Mouse (Mus musculus): ENCODE results near the gene Cldn10. TPM values are rescaled to one million over a fixed set of nuclear protein-coding genes. Genes with fewer than 3 reads are reported as not detected.

The Cldn10 gene
- polyA plus RNA-seq, 1 experiment from 2014 or later = 1.5 TPM

GRCm38 (mm10) chr14:118829331-118830095 lies 41.8 kb downstream of the Cldn10 start:
- Histone ChIP-seq H3K9me3 (no peaks in the 10 kb centered on the region), H3K36me3 (no peaks in the 10 kb centered on the region), H3K27ac (replicated peaks) (no peak overlapping the region), H3K27me3 (replicated peaks) (no peaks in the 10 kb centered on the region), H3K4me2 (no peak overlapping the region), H3K9ac (no peak overlapping the region), H3K4me1 (no peaks in the 10 kb centered on the region), H3K4me3 (no peak overlapping the region)
- WGBS = 81% methylated on average over 11 of the region's 11 CpGs
- ATAC-seq (ENCODE audit: extremely low read depth, insufficient number of reproducible peaks, low FRiP score, low TSS enrichment) = no peak

GRCm38 (mm10) chr14:118831597-118831996 lies 43.9 kb downstream of the Cldn10 start:
- Histone ChIP-seq H3K4me1 (no peaks in the 10 kb centered on the region), H3K4me3 (no peak overlapping the region), H3K27ac (replicated peaks) (no peak overlapping the region), H3K36me3 (no peaks in the 10 kb centered on the region), H3K27me3 (replicated peaks) (no peaks in the 10 kb centered on the region), H3K4me2 (no peak overlapping the region), H3K9ac (no peak overlapping the region), H3K9me3 (no peaks in the 10 kb centered on the region)
- no peak for ATAC-seq (ENCODE audit: extremely low read depth, insufficient number of reproducible peaks, low FRiP score, low TSS enrichment)
- 74% methylated on average over 4 of the region's 4 CpGs for WGBS

- Histone ChIP-seq H3K4me3 (no peak overlapping the region), H3K9me3 (no peaks in the 10 kb centered on the region), H3K4me1 (no peaks in the 10 kb centered on the region), H3K9ac (no peak overlapping the region), H3K36me3 (no peaks in the 10 kb centered on the region), H3K27ac (replicated peaks) (no peak overlapping the region), H3K27me3 (replicated peaks) (no peaks in the 10 kb centered on the region), H3K4me2 (no peak overlapping the region)
- no peak for ATAC-seq (ENCODE audit: extremely low read depth, insufficient number of reproducible peaks, low FRiP score, low TSS enrichment)
- 78% methylated on average over 6 of the region's 6 CpGs for WGBS
These were observed 45.5 kb downstream of the Cldn10 start for GRCm38 (mm10) chr14:118833241-118833640.

- no peak for ATAC-seq (ENCODE audit: extremely low read depth, insufficient number of reproducible peaks, low FRiP score, low TSS enrichment)
- no peaks in the 10 kb centered on the region for H3K9me3 ChIP-seq
- 24% methylated on average over 7 of the region's 7 CpGs for WGBS
- H3K4me1 ChIP-seq = no peaks in the 10 kb centered on the region
- no peak overlapping the region for H3K4me2 ChIP-seq
- H3K27me3 ChIP-seq (replicated peaks) = no peaks in the 10 kb centered on the region
- no peaks in the 10 kb centered on the region for H3K36me3 ChIP-seq
- H3K27ac ChIP-seq (replicated peaks) = no peak overlapping the region
- no peak overlapping the region for H3K9ac ChIP-seq
- no peak overlapping the region for H3K4me3 ChIP-seq
These were observed 46.6 kb downstream of the Cldn10 start for GRCm38 (mm10) chr14:118834313-118834712.

GRCm38 (mm10) chr14:118836145-118836544 lies 48.4 kb downstream of the Cldn10 start:
- ATAC-seq (ENCODE audit: extremely low read depth, insufficient number of reproducible peaks, low FRiP score, low TSS enrichment) = no peak
- Histone ChIP-seq H3K9ac (no peak overlapping the region), H3K27me3 (replicated peaks) (no peaks in the 10 kb centered on the region), H3K4me1 (no peaks in the 10 kb centered on the region), H3K4me2 (no peak overlapping the region), H3K36me3 (no peaks in the 10 kb centered on the region), H3K27ac (replicated peaks) (no peak overlapping the region), H3K4me3 (no peak overlapping the region), H3K9me3 (no peaks in the 10 kb centered on the region)
- 84% methylated on average over 11 of the region's 11 CpGs for WGBS

- Histone ChIP-seq H3K9ac (no peak overlapping the region), H3K9me3 (no peaks in the 10 kb centered on the region), H3K4me2 (no peak overlapping the region), H3K36me3 (no peaks in the 10 kb centered on the region), H3K4me3 (no peak overlapping the region), H3K4me1 (no peaks in the 10 kb centered on the region), H3K27ac (replicated peaks) (no peak overlapping the region), H3K27me3 (replicated peaks) (no peaks in the 10 kb centered on the region)
- ATAC-seq (ENCODE audit: extremely low read depth, insufficient number of reproducible peaks, low FRiP score, low TSS enrichment) = no peak
- 61% methylated on average over 7 of the region's 7 CpGs for WGBS
These were observed 49.0 kb downstream of the Cldn10 start for GRCm38 (mm10) chr14:118836754-118837153.

- 69% methylated on average over 8 of the region's 8 CpGs for WGBS
- Histone ChIP-seq H3K4me1 (no peaks in the 10 kb centered on the region), H3K36me3 (no peaks in the 10 kb centered on the region), H3K9ac (no peak overlapping the region), H3K9me3 (no peaks in the 10 kb centered on the region), H3K4me3 (no peak overlapping the region), H3K4me2 (no peak overlapping the region), H3K27ac (replicated peaks) (no peak overlapping the region), H3K27me3 (replicated peaks) (no peaks in the 10 kb centered on the region)
- no peak for ATAC-seq (ENCODE audit: extremely low read depth, insufficient number of reproducible peaks, low FRiP score, low TSS enrichment)
These were observed 50.9 kb downstream of the Cldn10 start for GRCm38 (mm10) chr14:118838556-118839120.

GRCm38 (mm10) chr14:118839416-118839815 lies 51.7 kb downstream of the Cldn10 start:
- H3K36me3 ChIP-seq = no peaks in the 10 kb centered on the region
- H3K4me3 ChIP-seq = no peak overlapping the region
- no peaks in the 10 kb centered on the region for H3K9me3 ChIP-seq
- no peak overlapping the region for H3K9ac ChIP-seq
- no peak for ATAC-seq (ENCODE audit: extremely low read depth, insufficient number of reproducible peaks, low FRiP score, low TSS enrichment)
- no peaks in the 10 kb centered on the region for H3K4me1 ChIP-seq
- H3K27ac ChIP-seq (replicated peaks) = no peak overlapping the region
- no peak overlapping the region for H3K4me2 ChIP-seq
- H3K27me3 ChIP-seq (replicated peaks) = no peaks in the 10 kb centered on the region
- 58% methylated on average over 5 of the region's 5 CpGs for WGBS

- H3K27ac ChIP-seq (replicated peaks) = no peak overlapping the region
- 100% methylated on average over 1 of the region's 1 CpGs for WGBS
- no peaks in the 10 kb centered on the region for H3K27me3 ChIP-seq (replicated peaks)
These were observed 52.3 kb downstream of the Cldn10 start for GRCm38 (mm10) chr14:118840027-118840426.

GRCm38 (mm10) chr14:118842353-118842752 lies 54.6 kb downstream of the Cldn10 start:
- H3K27me3 ChIP-seq (replicated peaks) = 0 out of 2 replicates have a peak, but pooled peaks cover 3% of the 10 kb centered on the region
- H3K4me1 ChIP-seq = no peaks in the 10 kb centered on the region
- H3K36me3 ChIP-seq = no peaks in the 10 kb centered on the region
- no peak overlapping the region for H3K4me2 ChIP-seq
- no peak for ATAC-seq (ENCODE audit: extremely low read depth, insufficient number of reproducible peaks, low FRiP score, low TSS enrichment)
- no peaks in the 10 kb centered on the region for H3K9me3 ChIP-seq
- no peak overlapping the region for H3K27ac ChIP-seq (replicated peaks)
- WGBS = 83% methylated on average over 3 of the region's 3 CpGs
- no peak overlapping the region for H3K9ac ChIP-seq
- H3K4me3 ChIP-seq = no peak overlapping the region

More at GRCm38 (mm10) chr14:118840027-118840426, 52.3 kb downstream of the Cldn10 start:
- Histone ChIP-seq H3K4me1 (no peaks in the 10 kb centered on the region), H3K36me3 (no peaks in the 10 kb centered on the region), H3K9ac (no peak overlapping the region), H3K9me3 (no peaks in the 10 kb centered on the region), H3K4me2 (no peak overlapping the region), H3K4me3 (no peak overlapping the region)
- no peak for ATAC-seq (ENCODE audit: extremely low read depth, insufficient number of reproducible peaks, low FRiP score, low TSS enrichment)

- Histone ChIP-seq H3K27ac (replicated peaks) (no peak overlapping the region), H3K9ac (no peak overlapping the region), H3K4me2 (no peak overlapping the region), H3K9me3 (no peaks in the 10 kb centered on the region), H3K4me1 (no peaks in the 10 kb centered on the region), H3K36me3 (no peaks in the 10 kb centered on the region), H3K4me3 (no peak overlapping the region), H3K27me3 (replicated peaks) (peaks cover 10% of the 10 kb centered on the region; the same call in 1 of the 2 replicates)
- no peak for ATAC-seq (ENCODE audit: extremely low read depth, insufficient number of reproducible peaks, low FRiP score, low TSS enrichment)
- 88% methylated on average over 10 of the region's 10 CpGs for WGBS
These were observed 59.1 kb downstream of the Cldn10 start for GRCm38 (mm10) chr14:118846834-118847233.

GRCm38 (mm10) chr14:118848171-118848570 lies 60.5 kb downstream of the Cldn10 start:
- H3K27me3 ChIP-seq (replicated peaks) = peaks cover 19% of the 10 kb centered on the region
- H3K27ac ChIP-seq (replicated peaks) = no peak overlapping the region
- WGBS = 69% methylated on average over 7 of the region's 7 CpGs
- no peaks in the 10 kb centered on the region for H3K36me3 ChIP-seq
- no peak overlapping the region for H3K4me2 ChIP-seq
- no peaks in the 10 kb centered on the region for H3K9me3 ChIP-seq
- no peak for ATAC-seq (ENCODE audit: extremely low read depth, insufficient number of reproducible peaks, low FRiP score, low TSS enrichment)
- no peak overlapping the region for H3K4me3 ChIP-seq
- no peak overlapping the region for H3K9ac ChIP-seq
- H3K4me1 ChIP-seq = no peaks in the 10 kb centered on the region
